Mouse (Mus musculus) lung, adult 2 months (tissue): ENCODE data around the gene Aldh16a1. TPM values are rescaled to one million over a fixed set of nuclear protein-coding genes. Genes with fewer than 3 reads are reported as not detected.

Source experiments
- DNase-seq: peaks from one replicate; pipeline ENCODE4 v3.0.0; 2022
- H3K4me1 ChIP-seq: fragments of 200-500 bp; 2 replicates; pipeline ENCODE4 v1.6.1; 2011; ENCODE audit warnings: low read length; ENCODE audit not compliant: control insufficient read depth, insufficient read depth
- H3K4me3 ChIP-seq: fragments of 200-500 bp; replicated peaks from 2 replicates; pipeline ENCODE3; 2011; ENCODE audit warnings: low read depth, mild to moderate bottlenecking, control low read depth, low read length; ENCODE audit errors: extremely low read depth
- CTCF ChIP-seq: fragments of 200-500 bp; IDR thresholded peaks from 2 replicates; pipeline ENCODE4 v1.5.1; 2011; ENCODE audit warnings: mild to moderate bottlenecking, low read length, control low read depth; ENCODE audit not compliant: insufficient read depth
- POLR2A ChIP-seq: fragments of 200-500 bp; IDR thresholded peaks from 2 replicates; pipeline ENCODE4 v1.6.1; 2011; ENCODE audit warnings: low read depth, mild to moderate bottlenecking, control low read depth, low read length, borderline replicate concordance; ENCODE audit errors: extremely low read depth
- WGBS: fragments of 180-500 bp; shearing (Covaris S2); methylation state at CpG from one replicate; pipeline ENCODE4 v1.1.7; 2018; 5-methylcytosine and 5-hydroxymethylcytosine counted together
- polyA plus RNA-seq: library from polyadenylated mRNA; depleted of rRNA; stranded (reverse); fragments of >200 nt; gene quantifications from 2 replicates; pipeline ENCODE4 v1.2.3, GENCODE M21; 2012

The Aldh16a1 gene
- polyA plus RNA-seq, 1 experiment = 58.5 TPM

DNA sequence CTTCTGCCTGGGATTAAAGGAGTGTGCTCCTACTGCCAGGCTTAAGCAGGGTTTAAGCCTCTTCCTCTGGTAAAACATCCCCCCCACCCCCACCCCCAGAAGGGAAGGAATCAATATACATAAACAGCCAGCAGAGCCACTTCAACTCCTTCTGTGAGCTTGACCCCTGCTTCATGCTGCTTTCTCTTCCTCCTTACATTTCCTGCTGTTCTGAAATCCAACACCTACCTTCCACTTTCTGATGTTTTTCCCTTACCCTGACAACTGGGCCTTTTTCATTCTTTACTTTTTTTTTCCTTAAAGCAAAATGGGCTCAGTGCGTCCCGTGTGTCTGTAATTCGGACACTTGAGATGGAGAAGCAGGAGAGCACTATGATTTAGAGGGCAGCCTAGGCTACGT is 4.1 kb downstream of the Aldh16a1 start:
- DNase-seq = no peak
- H3K4me3 ChIP-seq = no peak overlapping the region
- H3K4me1 ChIP-seq = peaks cover 6% of the 10 kb centered on the region
- WGBS = 61% methylated on average over 4 of the region's 4 CpGs
- TF ChIP-seq POLR2A = no peak
- no peak for TF ChIP-seq CTCF

DNA sequence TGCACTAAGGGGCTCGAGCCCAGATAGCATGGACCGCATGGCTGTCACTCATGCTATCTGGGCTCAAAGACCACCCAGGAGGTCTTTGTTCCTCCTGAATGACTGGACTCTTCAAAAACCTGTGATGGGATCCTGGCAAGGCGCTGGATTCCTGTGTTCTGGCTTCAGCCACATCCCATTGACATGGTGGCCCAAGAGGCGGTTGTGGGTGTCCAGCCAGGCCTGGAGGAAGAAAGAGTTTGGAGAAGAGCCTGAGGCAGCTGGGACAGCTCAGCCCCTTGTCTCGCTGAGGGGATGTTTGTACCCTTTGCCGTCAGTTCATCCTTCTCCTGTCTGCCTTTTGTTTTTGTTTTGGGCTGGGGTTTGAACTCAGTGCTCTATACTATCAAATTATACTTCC is 4.8 kb downstream of the Aldh16a1 start:
- 65% methylated on average over 6 of the region's 6 CpGs for WGBS
- TF ChIP-seq CTCF (no peak), POLR2A (no peak)
- Histone ChIP-seq H3K4me1 (peaks cover 6% of the 10 kb centered on the region), H3K4me3 (no peak overlapping the region)
- no peak for DNase-seq

DNA sequence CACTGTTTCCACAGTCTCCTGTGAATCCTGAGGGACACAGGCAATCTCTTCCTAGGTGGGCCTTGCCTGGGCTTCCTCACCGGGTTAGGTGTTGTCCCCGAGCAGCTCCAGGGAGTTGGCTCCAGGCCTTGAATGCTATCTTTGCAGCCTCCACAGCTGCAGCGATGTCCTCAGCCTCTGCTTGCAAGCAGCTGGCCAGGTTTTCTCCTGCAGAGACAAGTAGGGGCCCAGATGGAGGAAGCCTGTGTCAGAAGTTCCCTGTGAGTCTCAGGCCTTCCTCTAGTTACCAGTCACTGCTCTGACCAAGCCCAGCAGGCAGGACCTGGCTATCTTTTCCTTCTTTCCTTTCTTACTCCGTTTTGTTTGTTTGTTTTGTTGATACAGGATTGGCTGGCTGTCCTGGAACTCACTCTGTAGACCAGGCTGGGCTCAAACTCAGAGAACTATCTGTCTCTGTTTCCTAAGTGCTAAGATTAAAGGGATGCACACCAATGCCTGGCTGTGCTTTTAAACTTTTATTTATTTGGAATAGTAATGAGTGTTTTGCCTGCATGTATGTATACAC is 5.8 kb downstream of the Aldh16a1 start:
- Histone ChIP-seq H3K4me1 (peaks cover 6% of the 10 kb centered on the region), H3K4me3 (no peak overlapping the region)
- TF ChIP-seq POLR2A (no peak), CTCF (no peak)
- 54% methylated on average over 4 of the region's 4 CpGs for WGBS
- DNase-seq = no peak

DNA sequence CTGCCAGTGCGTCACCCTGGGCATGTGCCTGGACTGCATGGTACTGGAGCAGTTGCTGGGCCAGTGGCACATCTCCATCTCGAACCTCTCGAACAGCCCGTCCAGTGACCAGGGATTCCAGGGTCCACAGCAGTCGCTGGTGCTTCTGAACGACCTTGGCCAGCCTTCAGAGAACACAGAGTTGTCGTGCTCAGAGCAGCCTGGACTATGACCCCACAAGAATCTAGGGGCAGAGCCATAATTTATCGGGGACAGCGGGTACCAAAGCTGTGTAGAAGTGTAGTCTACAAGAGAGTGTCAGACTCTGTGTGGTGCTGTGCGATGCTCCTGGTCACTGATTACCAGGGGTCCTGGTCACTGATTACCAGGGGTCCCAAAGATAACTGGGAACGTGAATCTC is 6.5 kb downstream of the Aldh16a1 start:
- Histone ChIP-seq H3K4me3 (no peak overlapping the region), H3K4me1 (peaks cover 6% of the 10 kb centered on the region)
- DNase-seq = no peak
- TF ChIP-seq CTCF (no peak), POLR2A (no peak)
- 76% methylated on average over 11 of the region's 11 CpGs for WGBS

DNA sequence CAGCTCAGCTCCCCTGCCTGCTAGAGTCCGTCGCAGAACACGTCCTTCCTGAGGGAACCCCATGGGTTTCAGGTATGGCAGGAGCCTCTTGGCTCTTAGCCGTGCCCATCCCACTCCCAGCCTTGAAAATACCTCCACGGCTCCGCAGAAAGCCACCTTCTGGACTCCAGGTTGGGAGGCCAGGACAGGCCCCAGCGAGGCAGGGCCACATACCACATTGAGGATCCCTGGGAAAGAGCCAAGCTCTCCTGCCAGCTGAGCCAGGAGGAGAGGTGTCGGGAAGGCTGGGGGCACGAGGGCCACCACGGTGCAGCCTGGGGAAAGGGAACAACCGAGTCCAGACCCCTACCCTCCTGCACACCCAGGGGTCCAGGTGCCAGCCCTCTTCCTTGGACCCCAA is 7.1 kb downstream of the Aldh16a1 start:
- no peak for TF ChIP-seq POLR2A
- no peak for TF ChIP-seq CTCF
- Histone ChIP-seq H3K4me3 (no peak overlapping the region), H3K4me1 (peaks cover 6% of the 10 kb centered on the region)
- WGBS = 90% methylated on average over 11 of the region's 11 CpGs
- no peak for DNase-seq

DNA sequence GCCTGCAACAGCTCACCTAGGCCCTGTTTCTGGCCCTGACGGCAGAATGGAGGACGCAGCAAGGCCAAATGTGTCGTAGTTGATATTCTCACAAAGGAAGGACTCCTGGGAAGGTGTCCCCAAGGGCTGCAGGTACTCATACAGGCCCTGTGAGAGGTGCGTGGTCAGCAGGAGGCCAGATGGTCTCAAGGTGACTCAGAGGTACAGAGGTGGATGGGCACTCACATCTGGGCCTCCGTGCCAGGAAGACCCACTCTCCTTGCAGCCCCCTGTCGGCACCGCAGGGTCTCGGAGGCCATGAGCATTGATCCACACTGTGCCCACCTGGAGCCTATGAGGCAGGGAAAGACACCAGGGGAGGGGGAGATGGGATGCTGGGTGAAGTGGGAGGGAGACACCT is 8.9 kb downstream of the Aldh16a1 start:
- TF ChIP-seq CTCF (no peak), POLR2A (no peak)
- no peak overlapping the region for H3K4me3 ChIP-seq
- H3K4me1 ChIP-seq = peaks cover 2% of the 10 kb centered on the region
- DNase-seq = no peak
- WGBS = 96% methylated on average over 8 of the region's 8 CpGs

DNA sequence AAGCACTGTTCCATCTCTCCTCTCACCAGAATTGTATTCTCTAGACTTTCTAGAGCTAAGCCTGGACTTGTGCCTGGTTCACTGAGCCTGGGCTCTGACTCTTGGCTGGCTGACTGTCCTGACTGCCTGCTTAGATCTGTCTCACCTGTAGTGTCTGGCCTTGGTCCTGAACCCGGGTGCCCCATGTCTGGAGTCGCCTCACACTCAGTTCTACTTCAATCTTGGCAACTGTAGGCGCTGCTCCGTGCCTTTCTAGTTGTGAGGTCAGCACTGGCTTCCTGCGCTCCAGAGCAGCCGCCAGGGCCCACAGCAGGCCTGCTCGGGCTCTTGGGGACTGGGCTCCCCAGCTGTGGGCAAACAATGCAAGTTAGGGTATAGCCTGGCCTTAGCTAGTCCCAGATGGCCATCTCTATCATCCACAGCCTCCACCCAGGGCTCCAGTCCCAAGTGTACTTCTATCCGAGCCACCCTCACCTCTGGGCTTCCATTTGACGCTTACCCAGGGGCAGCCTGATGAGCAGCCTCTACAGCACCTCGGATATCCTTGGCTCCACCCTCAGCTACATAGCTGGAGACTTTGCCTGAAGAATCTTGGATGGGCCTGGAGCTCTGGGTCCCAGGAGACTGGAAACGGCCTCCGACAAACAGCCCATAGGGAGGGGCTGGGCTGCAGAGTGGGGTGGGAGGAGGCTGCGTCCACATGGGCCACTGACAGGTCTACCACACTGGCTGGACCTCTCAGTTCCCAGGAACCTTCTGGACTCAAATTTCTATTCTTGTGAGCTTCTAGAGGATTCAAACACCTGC is 9.8 kb downstream of the Aldh16a1 start:
- no peak for DNase-seq
- H3K4me1 ChIP-seq = no peaks in the 10 kb centered on the region; the same call in 1 of the 2 replicates
- no peak overlapping the region for H3K4me3 ChIP-seq
- 73% methylated on average over 13 of the region's 13 CpGs for WGBS
- no peak for TF ChIP-seq CTCF
- no peak for TF ChIP-seq POLR2A

DNA sequence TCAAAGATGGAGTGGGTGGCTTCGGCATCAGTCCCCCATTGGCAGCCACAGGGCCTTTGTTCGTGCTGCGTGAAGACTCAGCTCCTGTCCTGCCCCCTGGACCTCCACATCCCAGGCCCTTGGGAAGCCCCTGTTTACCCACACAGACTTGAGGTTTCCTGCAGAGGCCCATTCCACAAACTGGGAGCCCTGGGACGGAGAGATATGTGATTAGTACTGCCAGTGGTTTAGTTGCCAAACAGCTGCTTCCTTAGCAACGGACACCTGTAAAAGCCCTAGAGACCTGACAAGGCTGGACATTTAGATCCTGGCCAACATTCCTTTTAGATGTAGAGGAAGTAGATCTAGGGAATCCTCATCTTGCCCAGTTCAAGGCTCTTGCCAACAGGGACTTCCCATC is 12.5 kb downstream of the Aldh16a1 start:
- Histone ChIP-seq H3K4me1 (no peaks in the 10 kb centered on the region), H3K4me3 (no peak overlapping the region)
- 84% methylated on average over 5 of the region's 5 CpGs for WGBS
- TF ChIP-seq POLR2A (no peak), CTCF (no peak)
- DNase-seq = no peak

DNA sequence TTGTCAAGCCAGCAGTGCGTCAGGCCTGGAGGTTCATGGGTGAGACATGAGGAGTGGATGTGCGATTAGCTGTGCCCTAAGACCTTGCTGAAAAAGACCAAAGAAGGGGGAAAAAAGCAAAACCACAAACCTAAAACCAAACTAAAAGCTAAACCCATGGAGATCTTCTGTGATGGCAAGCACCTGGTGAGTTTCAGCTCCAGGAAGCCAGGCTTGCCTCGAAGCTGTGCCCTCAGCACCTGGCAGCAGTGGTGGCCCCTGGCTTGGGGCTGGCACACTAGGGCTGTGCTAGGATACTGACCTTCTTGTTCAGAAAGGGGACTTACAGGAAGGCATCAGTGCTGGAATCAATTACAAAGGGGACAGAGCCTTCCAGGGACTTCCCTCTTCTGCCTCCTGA is 13.1 kb downstream of the Aldh16a1 start:
- Histone ChIP-seq H3K4me1 (0 out of 2 replicates have a peak, but pooled peaks cover 2% of the 10 kb centered on the region), H3K4me3 (no peak overlapping the region)
- TF ChIP-seq POLR2A = no peak
- TF ChIP-seq CTCF = no peak
- no peak for DNase-seq
- 81% methylated on average over 3 of the region's 3 CpGs for WGBS
